Mouse (Mus musculus) adrenal gland, adult 8-10 months (tissue): Measurements from ENCODE around the gene Trim11. TPM values are rescaled to one million over a fixed set of nuclear protein-coding genes. Genes with fewer than 3 reads are reported as not detected.
A peak's percentile ranks its signal among the peaks of the same experiment; 100 is the strongest.

Source experiments
- DNase-seq: peaks from one replicate; pipeline ENCODE4 v3.0.0; 2022
- total RNA-seq, 4 experiments: library from RNA; stranded (reverse); gene quantifications; 2 replicates each; pipeline ENCODE4 v1.2.4; 2022

The Trim11 gene
- total RNA-seq, 4 experiments from 2014 or later = 23.2 to 38.7 (median 31.3) TPM

- no peak for DNase-seq
Measured at GRCm38 (mm10) chr11:58981541-58982447, 3.9 kb downstream of the Trim11 start.

- DNase-seq = no peak
Measured at GRCm38 (mm10) chr11:58982471-58983097, 4.7 kb downstream of the Trim11 start.

GRCm38 (mm10) chr11:58983691-58984341 is 5.9 kb downstream of the Trim11 start:
- DNase-seq = no peak

- no peak for DNase-seq
Measured at GRCm38 (mm10) chr11:58984657-58985056, 6.8 kb downstream of the Trim11 start.

DNA sequence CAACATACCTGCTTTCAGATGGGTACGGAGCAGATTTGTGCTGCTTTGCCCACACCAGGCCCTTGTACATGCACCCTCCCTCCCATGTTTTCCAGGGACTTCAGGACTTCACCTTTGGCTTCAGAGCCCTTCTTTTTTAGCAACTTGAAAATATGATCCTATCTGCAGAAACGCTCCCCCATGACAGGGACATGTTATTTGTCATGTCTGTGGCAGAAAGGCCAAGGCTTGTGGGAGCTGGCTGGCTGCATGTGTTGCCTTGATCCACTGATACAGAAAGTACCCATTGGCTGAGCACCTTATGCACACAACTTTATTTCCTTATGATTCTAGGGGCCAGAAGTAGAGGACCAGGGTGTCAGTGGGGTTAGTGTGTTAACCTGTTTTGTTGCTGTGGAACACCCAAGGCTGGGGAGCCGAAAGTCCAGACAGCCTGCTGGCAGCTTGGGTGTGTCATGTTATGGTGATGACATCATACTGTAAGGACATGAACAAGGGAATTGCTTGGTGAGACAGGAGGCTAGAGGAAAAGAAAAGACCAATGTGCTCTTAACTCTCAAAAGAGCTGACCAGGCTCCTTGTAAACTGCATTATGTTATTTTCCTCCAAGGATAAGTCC is 7.5 kb downstream of the Trim11 start:
- DNase-seq = no peak

- no peak for DNase-seq
Measured at GRCm38 (mm10) chr11:58989166-58989565, 11.3 kb downstream of the Trim11 start.

DNA sequence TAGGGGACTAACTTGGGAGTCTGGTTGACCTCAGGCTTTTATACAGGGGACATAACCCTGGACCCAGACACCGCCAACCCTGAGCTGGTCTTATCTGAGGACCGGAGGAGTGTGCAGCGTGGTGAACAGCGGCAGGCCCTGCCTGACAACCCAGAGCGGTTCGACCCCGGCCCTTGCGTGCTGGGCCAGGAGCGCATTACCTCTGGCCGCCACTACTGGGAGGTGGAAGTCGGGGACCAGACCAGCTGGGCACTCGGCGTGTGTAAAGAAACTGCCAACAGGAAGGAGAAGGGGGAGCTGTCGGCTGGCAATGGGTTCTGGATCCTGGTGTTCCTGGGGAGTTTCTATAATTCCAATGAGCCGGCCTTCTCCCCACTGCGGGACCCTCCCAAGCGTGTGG is 12.2 kb downstream of the Trim11 start:
- no peak for DNase-seq

GRCm38 (mm10) chr11:58990794-58991193 is 12.9 kb downstream of the Trim11 start:
- no peak for DNase-seq

- no peak for DNase-seq
Measured at GRCm38 (mm10) chr11:58991911-58992310, 14.0 kb downstream of the Trim11 start.

DNA sequence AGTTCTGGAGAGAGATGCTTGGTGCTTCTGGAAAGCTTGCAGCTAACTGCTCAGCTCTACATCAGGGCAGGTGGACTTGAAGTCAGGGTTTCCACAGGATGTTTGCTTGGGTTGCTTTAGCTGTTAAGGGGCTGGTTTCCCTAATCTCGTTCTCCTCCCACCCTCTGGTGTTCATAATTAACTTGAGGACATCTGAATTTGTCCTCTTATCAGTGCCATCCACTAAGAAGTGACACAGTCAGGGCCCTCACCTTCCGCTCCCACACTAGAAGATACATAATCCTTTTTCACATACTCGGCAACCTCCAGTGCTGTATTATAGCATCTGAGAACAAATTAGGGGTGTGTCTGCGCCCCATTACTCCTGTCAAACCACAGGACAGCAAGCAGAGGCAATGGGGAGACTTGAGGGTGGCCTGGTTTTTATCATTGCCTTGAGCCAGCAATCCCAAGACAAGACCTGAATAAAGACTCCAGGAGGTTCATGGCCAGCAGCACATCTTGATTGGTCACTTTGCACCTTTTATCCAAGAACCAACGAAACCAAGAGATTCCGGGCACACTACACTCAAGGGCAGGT is 15.3 kb downstream of the Trim11 start:
- no peak for DNase-seq

GRCm38 (mm10) chr11:58994337-58994826 is 16.5 kb downstream of the Trim11 start:
- DNase-seq = no peak

DNA sequence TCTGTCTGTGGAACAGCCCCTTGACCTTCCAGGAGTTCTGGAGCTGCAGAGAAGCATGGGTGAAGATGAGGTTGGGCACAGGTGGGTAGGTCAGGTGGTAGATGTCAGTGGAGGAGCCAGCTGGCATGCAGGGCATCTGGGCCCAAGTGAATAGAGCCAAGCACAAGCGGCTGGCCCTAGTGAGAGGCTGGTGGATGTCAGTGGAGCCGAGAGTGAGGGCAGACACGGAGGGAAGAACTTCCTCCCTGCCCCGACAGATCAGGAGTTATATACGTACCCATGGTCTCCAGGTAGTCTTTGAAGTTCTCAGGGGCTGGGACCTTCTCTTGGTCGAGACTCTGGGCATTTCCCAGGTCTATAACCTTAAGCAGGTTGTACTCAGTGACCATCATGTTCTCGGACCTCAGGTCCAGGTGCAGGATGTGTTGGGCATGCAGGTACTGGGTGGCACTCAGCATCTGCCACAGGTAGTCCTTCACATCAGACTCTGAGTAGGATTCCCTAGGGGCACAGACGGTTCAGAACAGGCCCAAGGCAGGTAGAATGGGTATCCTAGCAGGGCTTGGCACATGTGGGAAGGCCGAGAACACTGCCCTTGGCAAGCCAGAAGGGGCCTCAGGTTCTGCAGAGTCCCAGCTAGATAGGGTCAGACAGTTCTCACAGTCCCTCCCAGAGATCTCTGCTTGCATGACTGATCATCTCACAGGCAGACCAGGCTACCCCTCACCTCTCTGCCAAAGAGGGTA is 17.3 kb downstream of the Trim11 start:
- no peak for DNase-seq

GRCm38 (mm10) chr11:58995807-58996370 is 18.0 kb downstream of the Trim11 start:
- no peak for DNase-seq

GRCm38 (mm10) chr11:58997541-58997940 is 19.6 kb downstream of the Trim11 start:
- no peak for DNase-seq

DNA sequence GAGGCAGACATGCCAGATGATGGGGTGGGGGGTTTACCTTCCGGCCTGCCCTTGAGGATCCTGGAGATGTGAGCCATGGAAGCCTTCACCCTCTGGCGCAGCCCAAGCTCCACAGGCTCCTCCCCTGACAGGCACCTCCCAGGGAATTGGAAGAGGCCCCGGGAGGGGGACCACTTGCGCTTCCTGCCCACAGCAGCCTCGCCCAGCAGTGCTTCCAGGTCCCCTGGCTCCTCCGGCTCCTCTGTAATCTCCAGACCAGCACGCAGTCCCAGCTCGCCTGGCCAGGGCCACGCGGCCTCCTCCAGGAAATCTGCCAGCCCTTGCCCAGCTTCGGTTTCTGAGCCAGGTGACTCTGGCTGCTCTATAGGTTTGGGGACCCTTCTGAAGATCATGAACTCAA is 21.3 kb downstream of the Trim11 start:
- no peak for DNase-seq

- no peak for DNase-seq
Measured at GRCm38 (mm10) chr11:58999830-59000229, 21.9 kb downstream of the Trim11 start.

GRCm38 (mm10) chr11:59000635-59001034 is 22.7 kb downstream of the Trim11 start:
- no peak for DNase-seq

- no peak for DNase-seq
Measured at GRCm38 (mm10) chr11:59002327-59003079, 24.6 kb downstream of the Trim11 start.

DNA sequence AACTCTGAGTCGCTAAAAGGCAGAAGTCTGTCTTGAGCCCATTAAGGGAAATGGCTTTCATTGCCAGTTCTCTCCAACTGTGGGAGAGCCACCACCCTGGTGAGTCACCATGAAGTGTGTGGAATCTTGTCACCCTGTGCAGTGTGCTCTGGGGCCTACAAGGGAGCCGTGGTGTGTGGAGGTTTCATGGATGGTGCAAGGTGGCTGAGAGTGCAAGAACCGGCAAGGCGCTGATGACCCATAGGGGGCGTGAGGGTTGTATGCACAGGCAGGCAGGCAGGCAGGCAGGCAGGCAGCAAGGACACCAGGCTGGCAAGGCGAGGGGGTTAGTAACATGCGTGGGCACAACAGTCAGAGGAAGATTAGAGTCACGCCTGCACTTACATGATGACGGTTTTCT is 37.2 kb downstream of the Trim11 start:
- peak; percentile 24 for DNase-seq

- no peak for DNase-seq
Measured at GRCm38 (mm10) chr11:59026411-59026810, 48.5 kb downstream of the Trim11 start.
